Mouse (Mus musculus) heart, embryonic 11.5 days (tissue): ENCODE results near the gene Grin2b. TPM values are rescaled to one million over a fixed set of nuclear protein-coding genes. Genes with fewer than 3 reads are reported as not detected.
"Not testable (repeated sequence)": the region's sequence is repeated elsewhere in the genome, so short reads cannot be mapped to it uniquely, and the experiment has no call there.

Experiments used
- ATAC-seq: fragments of 200-750 bp; cut with Nextera tagmentation; replicated peaks from 2 replicates; pipeline ENCODE4 v1.8.0; 2017; ENCODE audit warnings: moderate library complexity; ENCODE audit not compliant: insufficient number of reproducible peaks, low FRiP score, low TSS enrichment
- H3K27ac ChIP-seq: fragments of 300-500 bp; sonication (generic); 2 replicates; pipeline ENCODE4 v1.5.1; 2014; ENCODE audit warnings: mild to moderate bottlenecking, low read depth, low read length
- H3K27me3 ChIP-seq: fragments of 300-500 bp; sonication (generic); 2 replicates; pipeline ENCODE4 v1.6.1; 2014; ENCODE audit warnings: mild to moderate bottlenecking, low read length, mixed read lengths; ENCODE audit not compliant: control insufficient read depth, insufficient read depth
- H3K36me3 ChIP-seq: fragments of 300-500 bp; sonication (generic); 2 replicates; pipeline ENCODE4 v1.6.1; 2014; ENCODE audit warnings: mild to moderate bottlenecking, low read length, moderate library complexity, mixed read lengths; ENCODE audit not compliant: control insufficient read depth, insufficient read depth
- H3K4me1 ChIP-seq: fragments of 300-500 bp; sonication (generic); 2 replicates; pipeline ENCODE4 v1.6.1; 2014; ENCODE audit warnings: low read length; ENCODE audit not compliant: control insufficient read depth, insufficient read depth
- H3K4me2 ChIP-seq: fragments of 300-500 bp; sonication (generic); 2 replicates; pipeline ENCODE4 v1.6.1; 2014; ENCODE audit warnings: mild to moderate bottlenecking, moderate library complexity
- H3K4me3 ChIP-seq: fragments of 300-500 bp; sonication (generic); 2 replicates; pipeline ENCODE4 v1.5.1; 2014; ENCODE audit warnings: low read depth, low read length
- H3K9ac ChIP-seq: fragments of 300-500 bp; sonication (generic); 2 replicates; pipeline ENCODE4 v1.6.1; 2014; ENCODE audit warnings: mild to moderate bottlenecking, low read depth, low read length, moderate library complexity
- H3K9me3 ChIP-seq: fragments of 300-500 bp; sonication (generic); replicated peaks from 2 replicates; pipeline ENCODE4 v1.6.1; 2016; ENCODE audit warnings: low read length; ENCODE audit not compliant: control insufficient read depth
- WGBS: fragments of 180-500 bp; shearing (Covaris S2); extraction: QIAGEN DNeasy Blood & Tissue Kit; methylation state at CpG from one replicate; pipeline ENCODE4 v1.1.7; 2014; ENCODE audit not compliant: insufficient replicate concordance; 5-methylcytosine and 5-hydroxymethylcytosine counted together
- polyA plus RNA-seq: library from polyadenylated mRNA; unstranded; fragments of >200 nt; fragmentation: Nextera tagmentation; extraction: Ambion mirVana; gene quantifications from 2 replicates; pipeline ENCODE4 v1.2.1, GENCODE M21; 2014

Grin2b gene
- polyA plus RNA-seq, 1 experiment from 2014 or later, result 0.04 TPM

DNA sequence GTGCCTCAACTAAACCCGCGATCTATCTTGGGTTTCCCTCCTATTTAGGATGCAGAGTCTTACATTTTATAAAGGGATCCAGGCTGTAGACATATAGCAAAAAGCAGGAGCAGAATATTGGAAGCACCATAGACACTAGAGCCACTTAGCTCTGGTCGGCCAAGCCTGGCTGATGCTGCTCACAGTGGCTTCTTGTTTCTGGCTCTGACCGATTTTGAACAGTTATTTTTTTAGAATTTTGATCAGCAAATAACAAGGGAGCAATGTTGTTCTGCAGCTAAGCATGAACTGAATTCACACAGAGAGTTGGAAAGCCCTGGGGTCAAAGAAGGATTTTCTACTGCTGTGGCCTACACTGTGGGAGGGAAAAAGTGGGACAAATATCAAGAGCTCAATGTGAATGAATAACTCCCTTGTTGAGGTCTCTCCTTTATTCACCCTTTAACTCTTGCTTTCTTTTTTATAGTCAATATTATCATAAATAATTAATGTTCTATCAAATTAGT, 439.0 kb downstream of the Grin2b start:
- H3K27ac ChIP-seq, result no peak overlapping the region
- no peak overlapping the region for H3K9ac ChIP-seq
- no peaks in the 10 kb centered on the region; the same call in 1 of the 2 replicates for H3K9me3 ChIP-seq
- no peaks in the 10 kb centered on the region for H3K36me3 ChIP-seq
- ATAC-seq, result no peak
- H3K4me3 ChIP-seq, result no peak overlapping the region
- no peaks in the 10 kb centered on the region for H3K4me1 ChIP-seq
- H3K4me2 ChIP-seq, result no peak overlapping the region
- WGBS, result 84% methylated on average over 4 of the region's 4 CpGs
- no peaks in the 10 kb centered on the region for H3K27me3 ChIP-seq

DNA sequence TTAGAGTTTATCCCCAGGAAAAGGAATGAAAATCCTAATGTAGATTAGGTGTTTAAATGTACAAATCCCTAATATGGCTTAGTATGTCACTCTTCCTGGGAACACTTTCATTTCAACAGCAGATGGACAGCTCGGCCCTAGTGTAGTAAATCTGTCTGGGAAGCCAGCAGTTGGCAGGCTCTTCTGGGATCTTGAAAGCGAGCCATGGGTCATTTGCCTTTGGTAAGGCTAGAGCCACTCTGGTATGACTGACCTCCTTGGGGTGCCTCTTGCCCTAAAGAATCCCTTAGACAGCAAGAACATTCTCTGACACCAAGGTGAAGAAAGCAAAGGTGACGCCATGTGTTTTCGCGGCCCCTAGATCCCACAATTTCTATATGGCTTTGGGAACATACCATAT, 446.2 kb downstream of the Grin2b start:
- H3K36me3 ChIP-seq, result no peaks in the 10 kb centered on the region
- H3K4me1 ChIP-seq, result no peaks in the 10 kb centered on the region
- H3K4me2 ChIP-seq, result no peak overlapping the region
- no peak overlapping the region for H3K27ac ChIP-seq
- no peaks in the 10 kb centered on the region for H3K27me3 ChIP-seq
- H3K4me3 ChIP-seq, result no peak overlapping the region
- ATAC-seq, result no peak
- H3K9me3 ChIP-seq, result no peaks in the 10 kb centered on the region
- no peak overlapping the region for H3K9ac ChIP-seq
- 85% methylated on average over 5 of the region's 5 CpGs for WGBS

DNA sequence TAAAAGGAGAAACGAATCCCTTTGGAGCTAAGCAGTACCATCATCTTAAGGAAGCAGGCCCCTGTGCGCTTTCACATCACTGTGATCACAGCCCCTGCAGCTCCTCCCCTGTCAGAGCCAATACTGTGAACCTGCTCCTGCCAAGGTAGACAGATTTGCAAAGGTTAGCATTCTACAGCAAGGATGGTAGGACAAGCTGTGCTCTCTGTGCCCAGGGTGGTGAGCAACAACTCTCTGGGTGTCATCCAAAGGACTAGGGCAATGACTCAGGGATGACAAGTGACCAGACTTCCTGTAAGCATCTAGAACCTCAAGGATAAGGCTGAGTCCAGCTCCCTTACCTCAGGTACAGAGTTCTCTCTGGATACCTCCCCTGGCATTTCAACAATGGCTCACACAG, 451.6 kb downstream of the Grin2b start:
- Histone ChIP-seq H3K9me3 (no peaks in the 10 kb centered on the region), H3K36me3 (no peaks in the 10 kb centered on the region), H3K4me1 (no peaks in the 10 kb centered on the region), H3K4me2 (no peak overlapping the region), H3K27me3 (no peaks in the 10 kb centered on the region), H3K4me3 (no peak overlapping the region), H3K27ac (no peak overlapping the region), H3K9ac (no peak overlapping the region)
- no peak for ATAC-seq
- WGBS, result 93% methylated on average over 2 of the region's 2 CpGs

DNA sequence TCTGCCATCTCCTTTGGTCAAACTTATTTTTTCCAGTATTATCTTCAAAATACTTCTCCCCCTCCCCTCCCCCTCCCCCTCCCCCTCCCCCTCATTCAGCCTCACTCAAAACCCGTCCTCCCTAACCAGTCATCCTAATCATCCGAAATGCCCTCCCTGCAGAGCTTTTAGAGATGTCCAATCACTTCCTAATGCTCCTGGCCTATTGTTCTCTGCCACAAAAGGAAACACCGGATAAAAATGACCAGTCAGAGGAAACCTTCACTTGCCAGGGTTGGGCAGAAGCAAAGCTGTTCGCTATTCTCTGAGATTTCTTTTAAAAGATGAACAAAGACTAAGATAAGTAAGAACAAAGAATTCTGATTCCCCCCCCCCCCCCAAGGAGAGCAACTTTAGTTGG, 458.4 kb downstream of the Grin2b start:
- H3K36me3 ChIP-seq, result no peaks in the 10 kb centered on the region
- H3K27ac ChIP-seq, result no peak overlapping the region
- H3K9me3 ChIP-seq, result no peaks in the 10 kb centered on the region
- H3K4me3 ChIP-seq, result no peak overlapping the region
- WGBS, result 51% methylated on average over 4 of the region's 4 CpGs
- ATAC-seq, result no peak
- no peak overlapping the region for H3K4me2 ChIP-seq
- H3K4me1 ChIP-seq, result no peaks in the 10 kb centered on the region
- H3K27me3 ChIP-seq, result no peaks in the 10 kb centered on the region
- H3K9ac ChIP-seq, result no peak overlapping the region

DNA sequence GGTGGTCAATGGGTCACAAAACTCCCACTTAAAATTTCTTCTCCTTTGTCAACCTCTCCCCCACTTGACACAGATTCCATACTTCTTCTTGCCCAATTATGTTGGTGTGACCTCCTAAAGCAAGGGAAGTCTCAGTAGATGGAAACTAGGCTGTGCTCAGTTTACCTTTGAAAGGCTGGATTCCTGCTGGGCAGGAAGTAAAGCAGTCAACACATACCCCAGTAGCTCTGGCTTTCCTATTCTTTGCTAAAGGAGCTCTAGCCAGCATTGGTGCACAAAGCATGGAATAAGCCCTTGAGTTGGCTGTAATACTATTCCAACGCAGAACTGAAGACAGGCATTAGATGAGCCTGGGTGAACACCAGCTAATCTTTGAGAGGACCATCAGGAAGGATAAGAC, 459.1 kb downstream of the Grin2b start:
- no peaks in the 10 kb centered on the region for H3K9me3 ChIP-seq
- no peak for ATAC-seq
- H3K27ac ChIP-seq, result no peak overlapping the region
- H3K27me3 ChIP-seq, result no peaks in the 10 kb centered on the region
- no peak overlapping the region for H3K4me3 ChIP-seq
- H3K36me3 ChIP-seq, result no peaks in the 10 kb centered on the region
- no peaks in the 10 kb centered on the region for H3K4me1 ChIP-seq
- 63% methylated on average over 1 of the region's 1 CpGs for whole genome bisulfite sequencing
- H3K4me2 ChIP-seq, result no peak overlapping the region
- H3K9ac ChIP-seq, result no peak overlapping the region

DNA sequence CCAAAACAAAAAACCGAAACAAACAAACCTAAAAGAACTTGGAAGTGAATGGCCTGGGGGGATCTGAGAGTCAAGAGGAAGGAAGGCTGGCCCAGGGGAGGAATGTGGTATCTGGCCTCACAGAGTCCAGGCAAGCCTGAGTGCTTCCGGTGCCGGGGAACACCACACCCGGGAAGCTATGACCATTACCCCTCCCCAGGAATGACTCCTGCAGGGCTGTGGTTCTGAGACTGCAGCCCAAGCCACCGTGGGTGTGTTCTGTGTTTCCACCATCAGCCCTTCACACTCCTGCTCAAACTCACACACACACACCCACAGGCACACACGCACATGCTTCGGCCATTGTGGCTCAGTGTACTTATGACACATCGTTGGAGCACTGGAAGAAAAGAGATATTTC, 459.6 kb downstream of the Grin2b start:
- Histone ChIP-seq H3K4me1 (no peaks in the 10 kb centered on the region), H3K36me3 (no peaks in the 10 kb centered on the region), H3K27ac (no peak overlapping the region), H3K27me3 (no peaks in the 10 kb centered on the region), H3K9ac (no peak overlapping the region), H3K9me3 (no peaks in the 10 kb centered on the region), H3K4me2 (no peak overlapping the region), H3K4me3 (no peak overlapping the region)
- 56% methylated on average over 8 of the region's 8 CpGs for WGBS
- ATAC-seq, result no peak

DNA sequence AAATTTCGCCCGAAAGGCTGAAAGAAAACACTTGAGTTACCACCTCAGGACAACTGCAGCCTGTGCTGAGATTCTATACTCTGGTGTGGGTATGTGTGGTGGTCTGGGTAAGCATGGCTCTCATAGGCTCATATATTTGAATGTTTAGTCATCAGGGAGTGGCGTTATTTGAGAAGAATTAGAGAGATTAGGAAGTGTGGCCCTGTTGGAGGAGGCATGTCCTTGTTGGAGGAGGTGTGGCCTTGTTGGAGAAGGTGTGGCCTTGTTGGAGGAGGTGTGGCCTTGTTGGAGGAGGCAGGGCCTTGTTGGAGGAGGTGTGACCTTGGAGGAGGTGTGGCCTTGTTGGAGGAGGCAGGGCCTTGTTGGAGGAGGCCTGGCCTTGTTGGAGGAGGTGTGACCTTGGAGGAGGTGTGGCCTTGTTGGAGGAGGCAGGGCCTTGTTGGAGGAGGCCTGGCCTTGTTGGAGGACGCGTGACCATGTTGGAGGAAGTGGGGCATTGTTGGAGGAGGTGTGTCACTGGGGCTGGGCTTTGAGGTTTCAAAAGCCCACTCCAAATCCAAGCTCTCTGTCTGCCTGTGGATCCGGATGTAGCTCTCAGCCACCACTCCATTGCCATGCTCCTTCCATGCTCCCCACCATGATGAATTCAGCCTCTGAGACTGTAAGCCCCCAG, 466.3 kb downstream of the Grin2b start:
- not testable (repeated sequence) for H3K4me1 ChIP-seq, H3K27me3 ChIP-seq, H3K4me2 ChIP-seq, H3K9ac ChIP-seq, H3K4me3 ChIP-seq, H3K9me3 ChIP-seq, H3K27ac ChIP-seq, H3K36me3 ChIP-seq, ATAC-seq
- WGBS, result 74% methylated on average over 6 of the region's 6 CpGs

DNA sequence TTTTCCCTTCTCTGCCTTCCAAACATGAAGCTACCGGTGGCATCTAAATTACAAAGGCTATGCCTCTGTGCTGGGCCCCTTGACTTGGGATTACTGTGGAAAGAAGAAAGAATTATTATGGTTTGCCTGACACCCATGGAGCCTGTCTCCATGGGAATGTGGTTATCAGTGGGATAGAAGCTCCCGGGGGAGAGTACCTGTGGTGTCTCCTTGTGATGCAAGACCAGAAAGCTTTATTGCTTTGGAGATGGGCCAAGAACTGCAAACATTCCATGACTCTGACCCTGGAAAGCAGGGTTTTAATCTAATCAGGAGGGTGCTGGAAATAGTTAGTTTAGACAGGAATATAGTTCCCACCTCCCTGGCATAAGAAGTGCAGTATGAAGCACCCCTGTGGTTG, 469.7 kb downstream of the Grin2b start:
- Histone ChIP-seq H3K27ac (no peak overlapping the region), H3K4me2 (no peak overlapping the region), H3K9ac (no peak overlapping the region), H3K27me3 (no peaks in the 10 kb centered on the region), H3K4me3 (no peak overlapping the region), H3K9me3 (no peaks in the 10 kb centered on the region), H3K36me3 (no peaks in the 10 kb centered on the region), H3K4me1 (peaks cover 4% of the 10 kb centered on the region; the same call in 1 of the 2 replicates)
- no peak for ATAC-seq
- WGBS, result 32% methylated on average over 2 of the region's 2 CpGs

DNA sequence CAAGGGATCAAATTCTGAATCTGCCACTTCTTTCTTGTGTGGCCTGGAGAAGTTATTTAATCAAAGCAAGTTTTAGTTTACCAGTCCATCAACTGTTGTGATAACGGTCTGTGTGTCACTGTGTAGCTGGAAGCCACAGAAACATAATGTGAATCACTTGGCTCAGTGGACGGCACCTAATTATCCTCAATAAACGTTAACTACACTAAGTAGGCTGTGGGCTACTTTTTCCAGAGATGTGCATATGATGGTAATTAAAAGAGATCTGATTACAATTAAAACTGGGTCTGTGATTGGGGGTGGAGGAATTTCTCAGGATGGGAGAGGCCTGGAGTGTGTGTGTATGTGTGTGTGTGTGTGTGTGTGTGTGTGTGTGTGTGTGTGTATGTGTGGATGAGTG, 471.9 kb downstream of the Grin2b start:
- H3K9me3 ChIP-seq, result no peaks in the 10 kb centered on the region
- no peaks in the 10 kb centered on the region for H3K27me3 ChIP-seq
- no peak overlapping the region for H3K27ac ChIP-seq
- H3K4me2 ChIP-seq, result no peak overlapping the region
- no peak for ATAC-seq
- peaks cover 4% of the 10 kb centered on the region; the same call in 1 of the 2 replicates for H3K4me1 ChIP-seq
- H3K36me3 ChIP-seq, result no peaks in the 10 kb centered on the region
- 75% methylated on average over 3 of the region's 3 CpGs for WGBS
- no peak overlapping the region for H3K9ac ChIP-seq
- H3K4me3 ChIP-seq, result no peak overlapping the region
